Mouse (Mus musculus) kidney, adult 10 weeks (tissue): ENCODE measurements around the gene Atp2c2. TPM values are rescaled to one million over a fixed set of nuclear protein-coding genes. Genes with fewer than 3 reads are reported as not detected.

ENCODE experiments used
- polyA plus RNA-seq: library from polyadenylated mRNA; stranded (reverse); fragments of 350-450 nt; fragmentation: Illumina TruSeq; extraction: RNeasy Lipid Tissue Mini Kit (QIAGEN cat#74804); gene quantifications from one replicate; pipeline ENCODE4 v1.2.3, GENCODE M21; 2014; ENCODE audit warnings: low read depth, low replicate concordance

The Atp2c2 gene
- not detected for polyA plus RNA-seq

DNA sequence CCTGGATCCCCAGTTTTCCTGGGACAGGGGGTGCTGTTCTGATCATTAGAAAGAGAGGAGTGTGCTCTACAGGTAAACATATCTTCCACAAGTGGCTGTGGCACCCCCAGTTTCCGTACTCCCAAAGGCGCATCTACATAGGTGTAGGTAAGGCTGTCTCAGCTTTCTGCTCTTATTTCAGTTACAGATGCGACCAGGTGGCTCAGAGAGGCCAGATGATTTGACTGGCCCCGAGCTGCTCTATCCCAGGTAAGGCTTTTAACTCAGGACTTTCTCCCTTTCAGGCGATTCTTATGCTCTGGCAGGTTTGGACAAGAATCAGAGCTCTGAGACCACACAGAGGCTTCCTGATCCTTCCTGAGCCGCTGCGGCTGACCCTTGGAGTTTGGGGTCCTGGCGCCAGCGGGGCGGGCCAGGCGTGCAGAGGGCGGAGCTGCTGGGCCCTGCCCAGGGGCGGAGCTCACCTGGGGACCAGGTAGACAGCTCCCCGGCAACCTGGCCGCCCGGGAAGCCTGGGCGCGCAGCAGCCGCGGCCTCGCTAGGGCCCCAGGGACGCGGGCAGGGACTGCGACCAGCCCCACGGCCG, at the start of gene Atp2c2:
TSS of gene Atp2c2 (plus strand) at position 461 of the 586 bp plus-strand sequence.

DNA sequence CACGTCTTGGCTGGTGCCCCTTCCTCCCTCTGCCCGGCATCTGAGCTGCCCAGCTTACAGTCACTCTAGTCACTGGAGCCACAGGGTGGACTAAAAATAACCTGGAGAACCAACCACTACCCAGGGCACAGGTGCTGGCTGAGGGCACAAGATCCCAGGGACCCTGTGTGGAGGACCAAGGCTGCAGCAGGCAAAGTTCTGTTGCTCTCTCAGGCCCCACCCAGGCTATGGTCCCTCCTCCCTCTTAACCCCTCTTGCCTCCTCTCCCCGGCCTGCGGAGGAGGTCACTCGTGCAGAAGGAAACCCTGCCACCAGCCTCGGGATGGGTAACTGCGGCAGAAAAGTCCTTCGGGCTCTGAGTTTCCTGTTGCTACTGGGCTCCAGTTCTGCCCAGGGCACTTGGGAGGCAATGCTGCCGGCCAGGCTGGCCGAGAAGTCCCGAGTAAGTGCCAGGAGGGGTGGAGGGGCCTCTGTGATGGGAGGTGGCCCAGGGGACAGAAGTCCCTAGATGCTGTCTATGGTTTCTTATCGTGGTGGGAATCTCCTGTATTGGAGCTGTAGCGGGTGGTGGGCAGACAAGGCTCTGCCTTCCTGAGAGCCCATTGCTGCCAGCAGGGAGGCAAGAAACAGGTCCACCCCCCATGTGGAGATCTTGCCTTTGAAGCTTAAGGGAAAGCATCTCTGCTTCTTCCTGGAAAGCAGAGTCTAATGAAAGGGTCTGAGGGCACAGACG, 33.4 kb upstream of the Atp2c2 start, which contains the start of gene Wfdc1:
TSS of gene Wfdc1 (plus strand) at position 147 of the 733 bp plus-strand sequence.

DNA sequence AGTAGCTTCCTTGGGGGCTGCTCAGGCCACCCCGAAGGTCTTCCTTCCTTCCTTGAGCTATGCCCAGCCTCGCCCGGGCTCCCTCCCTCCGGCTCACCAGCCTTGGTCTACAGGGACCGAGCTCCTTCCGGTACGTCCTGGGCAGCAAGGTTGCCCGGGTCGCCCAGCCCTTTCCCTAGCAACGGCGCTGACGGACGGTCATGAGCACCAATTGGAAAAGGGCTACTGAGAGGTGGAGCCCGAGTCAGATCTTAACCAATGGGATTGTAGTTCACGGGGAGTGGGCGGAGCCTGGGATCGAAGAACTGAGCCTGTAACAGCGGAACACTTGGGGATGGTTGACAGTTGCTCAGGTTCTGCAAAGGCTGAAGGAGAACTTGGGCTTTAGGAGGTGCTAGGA, 78.5 kb downstream of the Atp2c2 start, which contains the start of gene Tldc1:
TSS of gene Tldc1 (minus strand) at position 154 of the 400 bp plus-strand sequence.

Other genes with a start within 250 kb of the Atp2c2 start
- not detected for gene Slc38a8, start 198.3 kb upstream of the Atp2c2 start, polyA plus RNA-seq
- gene Mbtps1, start 141.3 kb upstream of the Atp2c2 start, polyA plus RNA-seq = 27.6 TPM
- gene Hsdl1, start 124.8 kb upstream of the Atp2c2 start, polyA plus RNA-seq = 8.0 TPM
- not detected for gene Dnaaf1, start 124.8 kb upstream of the Atp2c2 start, polyA plus RNA-seq
- gene Taf1c, start 94.8 kb upstream of the Atp2c2 start, polyA plus RNA-seq = not detected
- not detected for gene Adad2, start 87.3 kb upstream of the Atp2c2 start, polyA plus RNA-seq
- gene Kcng4, start 64.3 kb upstream of the Atp2c2 start, polyA plus RNA-seq = not detected
- 0.44 TPM for gene Wfdc1, start 33.6 kb upstream of the Atp2c2 start, polyA plus RNA-seq
- gene Tldc1, start 78.4 kb downstream of the Atp2c2 start, polyA plus RNA-seq = 2.0 TPM
- gene Cotl1, start 140.5 kb downstream of the Atp2c2 start, polyA plus RNA-seq = 3.4 TPM
- gene Klhl36, start 162.3 kb downstream of the Atp2c2 start, polyA plus RNA-seq = not detected
- 37.6 TPM for gene Usp10, start 210.4 kb downstream of the Atp2c2 start, polyA plus RNA-seq
- gene Gm20388, start 210.8 kb downstream of the Atp2c2 start, polyA plus RNA-seq = 3.9 TPM